Mouse (Mus musculus): ENCODE data around the gene Adamtsl2.

DNA sequence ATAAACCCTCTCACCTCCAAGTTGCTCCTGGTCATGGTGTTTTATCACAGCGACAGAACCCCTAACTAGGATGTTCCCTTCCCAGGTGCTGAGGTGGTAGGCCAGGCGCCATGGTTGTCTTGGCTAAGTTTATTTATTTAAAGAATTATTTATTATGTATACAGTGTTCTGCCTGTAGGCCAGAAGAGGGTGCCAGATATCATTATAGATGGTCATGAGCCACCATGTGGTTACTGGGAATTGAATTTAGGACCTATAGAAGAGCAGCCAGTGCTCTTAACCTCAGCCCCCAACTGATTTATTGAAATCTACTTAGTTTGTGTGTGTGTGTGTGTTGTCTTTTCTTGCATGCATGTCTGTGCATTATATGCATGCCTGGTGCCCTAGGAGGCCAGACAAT is 46.8 kb upstream of the Adamtsl2 start:
- no peak for TF ChIP-seq CHD2 (IDR thresholded peaks at IDR 0.05; ENCODE audit: low read depth, low read length)
- TF ChIP-seq HCFC1 (IDR thresholded peaks at IDR 0.05; ENCODE audit: borderline replicate concordance, insufficient read depth, low read length), result no peak
- no peak for TF ChIP-seq ZC3H11A (IDR thresholded peaks at IDR 0.05; ENCODE audit: borderline replicate concordance, low read depth, low read length)
